Mouse (Mus musculus): ENCODE results near the gene Crip1.

- TF ChIP-seq EP300 (IDR thresholded peaks at IDR 0.05; ENCODE audit: low read depth in 1 of 2, low read length in 2 of 2) (no peak), POLR2A (IDR thresholded peaks at IDR 0.05; ENCODE audit: control insufficient read depth in 1 of 2, insufficient read depth in 1 of 2, low read depth in 1 of 2, low read length in 2 of 2, poor library complexity in 1 of 2) (no peak), ETS1 (IDR thresholded peaks at IDR 0.05; ENCODE audit: low read depth, low read length) (no peak), CHD1 (IDR thresholded peaks at IDR 0.05; ENCODE audit: low read depth, low read length) (no peak), ZNF384 (IDR thresholded peaks at IDR 0.05; ENCODE audit: low read depth, low read length) (no peak), CTCF (IDR thresholded peaks at IDR 0.05 in 2 of 3, conservative IDR thresholded peaks at IDR 0.05 in 1 of 3; ENCODE audit: control insufficient read depth in 1 of 3, insufficient read depth in 1 of 3, low read depth in 2 of 3, low read length in 3 of 3, poor library complexity in 1 of 3, severe bottlenecking in 1 of 3) (no peak), GATA1 (IDR thresholded peaks at IDR 0.05; ENCODE audit: low read depth, low read length) (no peak), MXI1 (IDR thresholded peaks at IDR 0.05; ENCODE audit: low read depth, low read length) (no peak), JUND (IDR thresholded peaks at IDR 0.05; ENCODE audit: low read depth, low read length) (no peak), ZMIZ1 (IDR thresholded peaks at IDR 0.05; ENCODE audit: low read depth, low read length) (no peak), MAX (IDR thresholded peaks at IDR 0.05; ENCODE audit: low read length) (no peak), ZKSCAN1 (IDR thresholded peaks at IDR 0.05; ENCODE audit: low read depth, low read length) (no peak), TAL1 (IDR thresholded peaks at IDR 0.05; ENCODE audit: low read length) (no peak), CHD2 (IDR thresholded peaks at IDR 0.05; ENCODE audit: low read length) (no peak)
Observed at GRCm38 (mm10) chr12:113193423-113193822, 47.3 kb downstream of the Crip1 start.
